Mouse (Mus musculus): ENCODE results near the gene Gm10717.
"Not testable (repeated sequence)": the region's sequence is repeated elsewhere in the genome, so short reads cannot be mapped to it uniquely, and the experiment has no call there.

Gene Gm10717

DNA sequence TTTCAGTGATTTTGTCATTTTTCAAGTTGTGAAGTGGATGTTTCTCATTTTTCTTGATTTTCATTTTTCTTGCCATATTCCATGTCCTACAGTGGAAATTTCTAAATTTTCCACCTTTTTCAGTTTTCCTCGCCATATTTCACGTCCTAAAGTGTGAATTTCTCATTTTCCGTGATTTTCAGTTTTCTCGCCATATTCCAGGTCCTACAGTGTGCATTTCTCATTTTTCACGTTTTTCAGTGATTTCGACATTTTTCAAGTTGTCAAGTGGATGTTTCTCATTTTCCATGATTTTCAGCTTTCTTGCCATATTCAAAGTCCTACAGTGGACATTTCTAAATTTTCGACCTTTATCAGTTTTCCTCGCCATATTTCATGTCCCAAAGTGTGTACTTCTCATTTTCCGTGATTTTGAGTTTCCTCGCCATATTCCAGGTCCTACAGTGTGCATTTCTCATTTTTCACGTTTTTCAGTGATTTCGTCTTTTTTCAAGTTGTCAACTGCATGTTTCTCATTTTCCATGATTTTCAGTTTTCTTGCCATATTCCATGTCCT is at the start of gene Gm10717:
Gene Gm10717, plus strand, starts transcription at position 506 of the 556 bp plus-strand sequence.
- DNase-seq (ENCODE audit: low spot score in 2 of 2), result peak; percentile 62 to 74

DNA sequence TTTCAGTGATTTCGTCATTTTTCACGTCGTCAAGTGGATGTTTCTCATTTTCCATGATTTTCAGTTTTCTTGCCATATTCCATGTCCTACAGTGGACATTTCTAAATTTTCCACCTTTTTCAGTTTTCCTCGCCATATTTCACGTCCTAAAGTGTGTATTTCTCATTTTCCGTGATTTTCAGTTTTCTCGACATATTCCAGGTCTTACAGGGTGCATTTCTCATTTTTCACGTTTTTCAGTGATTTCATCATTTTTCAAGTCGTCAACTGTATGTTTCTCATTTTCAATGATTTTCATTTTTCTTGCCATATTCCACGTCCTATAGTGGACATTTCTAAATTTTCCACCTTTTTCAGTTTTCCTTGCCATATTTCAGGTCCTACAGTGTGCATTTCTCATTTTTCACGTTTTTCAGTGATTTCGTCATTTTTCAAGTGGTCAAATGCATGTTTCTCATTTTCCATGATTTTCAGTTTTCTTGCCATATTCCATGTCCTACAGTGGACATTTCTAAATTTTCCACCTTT is 24.7 kb upstream of the Gm10717 start, which contains the start of gene Gm10722:
Gene Gm10722, plus strand, starts transcription at position 478 of the 528 bp plus-strand sequence.
- peak in 1 of 2 experiments; percentile 6 for DNase-seq (ENCODE audit: low spot score in 2 of 2)

DNA sequence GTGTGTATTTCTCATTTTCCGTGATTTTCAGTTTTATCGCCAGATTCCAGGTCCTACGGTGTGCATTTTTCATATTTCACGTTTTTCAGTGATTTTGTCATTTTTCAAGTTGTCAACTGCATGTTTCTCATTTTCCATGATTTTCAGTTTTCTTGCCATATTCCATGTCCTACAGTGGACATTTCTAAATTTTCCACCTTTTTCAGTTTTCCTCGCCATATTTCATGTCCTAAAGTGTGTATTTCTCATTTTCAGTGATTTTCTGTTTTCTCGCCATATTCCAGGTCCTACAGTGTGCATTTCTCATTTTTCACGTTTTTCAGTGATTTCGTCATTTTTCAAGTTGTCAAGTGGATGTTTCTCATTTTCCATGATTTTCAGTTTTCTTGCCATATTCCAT is 24.2 kb upstream of the Gm10717 start:
- DNase-seq (ENCODE audit: low spot score in 2 of 2), result peak; percentile 33 to 44

DNA sequence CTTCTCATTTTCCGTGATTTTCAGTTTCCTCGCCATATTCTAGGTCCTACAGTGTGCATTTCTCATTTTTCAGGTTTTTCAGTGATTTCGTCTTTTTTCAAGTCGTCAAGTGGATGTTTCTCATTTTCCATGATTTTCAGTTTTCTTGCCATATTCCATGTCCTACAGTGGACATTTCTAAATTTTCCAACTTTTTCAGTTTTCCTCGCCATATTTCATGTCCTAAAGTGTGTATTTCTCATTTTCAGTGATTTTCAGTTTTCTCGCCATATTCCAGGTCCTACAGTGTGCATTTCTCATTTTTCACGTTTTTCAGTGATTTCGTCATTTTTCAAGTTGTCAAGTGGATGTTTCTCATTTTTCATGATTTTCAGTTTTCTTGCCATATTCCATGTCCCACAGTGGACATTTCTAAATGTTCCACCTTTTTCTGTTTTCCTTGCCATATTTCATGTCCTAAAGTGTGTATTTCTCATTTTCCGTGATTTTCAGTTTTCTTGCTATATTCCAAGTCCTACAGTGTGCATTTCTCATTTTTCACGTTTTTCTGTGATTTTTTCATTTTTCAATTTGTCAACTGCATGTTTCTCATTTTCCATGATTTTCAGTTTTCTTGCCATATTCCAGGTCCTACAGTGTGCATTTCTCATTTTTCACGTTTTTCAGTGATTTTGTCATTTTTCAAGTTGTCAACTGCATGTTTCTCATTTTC is 23.1 kb upstream of the Gm10717 start:
- peak; percentile 99 to 100 for DNase-seq (ENCODE audit: low spot score in 2 of 2)

DNA sequence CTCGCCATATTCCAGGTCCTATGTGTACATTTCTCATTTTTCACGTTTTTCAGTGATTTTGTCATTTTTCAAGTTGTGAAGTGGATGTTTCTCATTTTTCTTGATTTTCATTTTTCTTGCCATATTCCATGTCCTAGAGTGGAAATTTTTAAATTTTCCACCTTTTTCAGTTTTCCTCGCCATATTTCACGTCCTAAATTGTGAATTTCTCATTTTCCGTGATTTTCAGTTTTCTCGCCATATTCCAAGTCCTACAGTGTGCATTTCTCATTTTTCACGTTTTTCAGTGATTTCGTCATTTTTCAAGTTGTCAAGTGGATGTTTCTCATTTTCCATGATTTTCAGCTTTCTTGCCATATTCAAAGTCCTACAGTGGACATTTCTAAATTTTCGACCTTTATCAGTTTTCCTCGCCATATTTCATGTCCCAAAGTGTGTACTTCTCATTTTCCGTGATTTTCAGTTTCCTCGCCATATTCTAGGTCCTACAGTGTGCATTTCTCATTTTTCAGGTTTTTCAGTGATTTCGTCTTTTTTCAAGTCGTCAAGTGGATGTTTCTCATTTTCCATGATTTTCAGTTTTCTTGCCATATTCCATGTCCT is 22.3 kb upstream of the Gm10717 start, which contains the start of gene Gm11168:
Gene Gm11168, plus strand, starts transcription at position 553 of the 603 bp plus-strand sequence.
- peak in 1 of 2 experiments; percentile 55 for DNase-seq (ENCODE audit: low spot score in 2 of 2)

DNA sequence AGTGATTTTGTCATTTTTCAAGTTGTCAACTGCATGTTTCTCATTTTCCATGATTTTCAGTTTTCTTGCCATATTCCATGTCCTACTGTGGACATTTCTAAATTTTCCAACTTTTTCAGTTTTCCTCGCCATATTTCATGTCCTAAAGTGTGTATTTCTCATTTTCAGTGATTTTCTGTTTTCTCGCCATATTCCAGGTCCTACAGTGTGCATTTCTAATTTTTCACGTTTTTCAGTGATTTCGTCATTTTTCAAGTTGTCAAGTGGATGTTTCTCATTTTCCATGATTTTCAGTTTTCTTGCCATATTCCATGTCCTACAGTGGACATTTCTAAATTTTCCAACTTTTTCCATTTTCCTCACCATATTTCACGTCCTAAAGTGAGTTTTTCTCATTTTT is 19.0 kb upstream of the Gm10717 start:
- not testable (repeated sequence) for DNase-seq (ENCODE audit: low spot score in 2 of 2)

- DNase-seq (ENCODE audit: low spot score in 2 of 2), result peak; percentile 85 to 96
These were observed 18.6 kb upstream of the Gm10717 start for GRCm38 (mm10) chr9:3006636-3007035.

DNA sequence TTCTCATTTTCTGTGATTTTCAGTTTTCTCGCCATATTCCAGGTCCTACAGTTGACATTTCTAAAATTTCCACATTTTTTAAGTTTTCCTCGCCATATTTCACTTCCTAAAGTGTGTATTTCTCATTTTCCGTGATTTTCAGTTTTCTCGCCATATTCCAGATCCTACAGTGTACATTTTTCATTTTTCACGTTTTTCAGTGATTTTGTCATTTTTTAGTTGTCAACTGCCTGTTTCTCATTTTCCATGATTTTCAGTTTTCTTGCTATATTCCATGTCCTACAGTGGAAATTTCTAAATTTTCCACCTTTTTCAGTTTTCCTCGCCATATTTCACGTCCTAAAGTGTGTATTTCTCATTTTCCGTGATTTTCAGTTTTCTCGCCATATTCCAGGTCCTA is 17.9 kb upstream of the Gm10717 start:
- not testable (repeated sequence) for DNase-seq (ENCODE audit: low spot score in 2 of 2)

- DNase-seq (ENCODE audit: low spot score in 2 of 2), result not testable (repeated sequence)
These were observed 15.9 kb upstream of the Gm10717 start for GRCm38 (mm10) chr9:3009331-3009730.

DNA sequence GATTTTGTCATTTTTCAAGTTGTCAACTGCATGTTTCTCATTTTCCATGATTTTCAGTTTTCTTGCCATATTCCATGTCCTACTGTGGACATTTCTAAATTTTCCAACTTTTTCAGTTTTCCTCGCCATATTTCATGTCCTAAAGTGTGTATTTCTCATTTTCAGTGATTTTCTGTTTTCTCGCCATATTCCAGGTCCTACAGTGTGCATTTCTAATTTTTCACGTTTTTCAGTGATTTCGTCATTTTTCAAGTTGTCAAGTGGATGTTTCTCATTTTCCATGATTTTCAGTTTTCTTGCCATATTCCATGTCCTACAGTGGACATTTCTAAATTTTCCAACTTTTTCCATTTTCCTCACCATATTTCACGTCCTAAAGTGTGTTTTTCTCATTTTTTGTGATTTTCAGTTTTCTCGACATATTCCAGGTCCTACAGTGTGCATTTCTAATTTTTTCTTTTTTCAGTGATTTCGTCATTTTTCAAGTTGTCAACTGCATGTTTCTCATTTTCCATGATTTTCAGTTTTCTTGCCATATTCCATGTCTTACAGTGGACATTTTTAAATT is 13.1 kb upstream of the Gm10717 start:
- DNase-seq (ENCODE audit: low spot score in 2 of 2), result not testable (repeated sequence)

- not testable (repeated sequence) for DNase-seq (ENCODE audit: low spot score in 2 of 2)
These were observed 12.4 kb upstream of the Gm10717 start, which contains the start of gene Gm10721 for GRCm38 (mm10) chr9:3012733-3013279. Gene Gm10721, plus strand, starts transcription at chr9:3013140.

DNA sequence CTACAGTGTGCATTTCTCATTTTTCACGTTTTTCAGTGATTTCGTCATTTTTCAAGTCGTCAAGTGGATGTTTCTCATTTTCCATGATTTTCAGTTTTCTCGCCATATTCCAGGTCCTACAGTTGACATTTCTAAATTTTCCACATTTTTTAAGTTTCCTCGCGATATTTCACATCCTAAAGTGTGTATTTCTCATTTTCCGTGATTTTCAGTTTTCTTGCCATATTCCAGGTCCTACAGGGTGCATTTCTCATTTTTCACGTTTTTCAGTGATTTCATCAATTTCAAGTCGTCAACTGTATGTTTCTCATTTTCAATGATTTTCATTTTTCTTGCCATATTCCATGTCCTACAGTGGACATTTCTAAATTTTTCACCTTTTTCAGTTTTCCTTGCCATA is 9.9 kb upstream of the Gm10717 start, which contains the start of gene Gm10720:
Gene Gm10720, plus strand, starts transcription at position 301 of the 400 bp plus-strand sequence.
- DNase-seq (ENCODE audit: low spot score in 2 of 2), result not testable (repeated sequence)

DNA sequence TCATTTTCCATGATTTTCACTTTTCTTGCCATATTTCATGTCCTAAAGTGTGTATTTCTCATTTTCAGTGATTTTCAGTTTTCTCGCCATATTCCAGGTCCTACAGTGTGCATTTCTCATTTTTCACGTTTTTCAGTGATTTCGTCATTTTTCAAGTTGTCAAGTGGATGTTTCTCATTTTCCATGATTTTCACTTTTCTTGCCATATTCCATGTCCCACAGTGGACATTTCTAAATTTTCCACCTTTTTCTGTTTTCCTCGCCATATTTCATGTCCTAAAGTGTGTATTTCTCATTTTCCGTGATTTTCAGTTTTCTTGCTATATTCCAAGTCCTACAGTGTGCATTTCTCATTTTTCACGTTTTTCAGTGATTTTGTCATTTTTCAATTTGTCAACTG is 9.3 kb upstream of the Gm10717 start:
- DNase-seq (ENCODE audit: low spot score in 2 of 2), result peak in 1 of 2 experiments; percentile 33

DNA sequence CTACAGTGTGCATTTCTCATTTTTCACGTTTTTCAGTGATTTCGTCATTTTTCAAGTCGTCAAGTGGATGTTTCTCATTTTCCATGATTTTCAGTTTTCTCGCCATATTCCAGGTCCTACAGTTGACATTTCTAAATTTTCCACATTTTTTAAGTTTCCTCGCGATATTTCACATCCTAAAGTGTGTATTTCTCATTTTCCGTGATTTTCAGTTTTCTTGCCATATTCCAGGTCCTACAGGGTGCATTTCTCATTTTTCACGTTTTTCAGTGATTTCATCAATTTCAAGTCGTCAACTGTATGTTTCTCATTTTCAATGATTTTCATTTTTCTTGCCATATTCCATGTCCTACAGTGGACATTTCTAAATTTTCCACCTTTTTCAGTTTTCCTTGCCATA is 8.1 kb upstream of the Gm10717 start, which contains the start of gene Gm10719:
Gene Gm10719, plus strand, starts transcription at position 301 of the 400 bp plus-strand sequence.
- DNase-seq (ENCODE audit: low spot score in 2 of 2), result not testable (repeated sequence)

- DNase-seq (ENCODE audit: low spot score in 2 of 2), result peak in 1 of 2 experiments; percentile 19
These were observed 6.3 kb upstream of the Gm10717 start for GRCm38 (mm10) chr9:3018944-3019343.

DNA sequence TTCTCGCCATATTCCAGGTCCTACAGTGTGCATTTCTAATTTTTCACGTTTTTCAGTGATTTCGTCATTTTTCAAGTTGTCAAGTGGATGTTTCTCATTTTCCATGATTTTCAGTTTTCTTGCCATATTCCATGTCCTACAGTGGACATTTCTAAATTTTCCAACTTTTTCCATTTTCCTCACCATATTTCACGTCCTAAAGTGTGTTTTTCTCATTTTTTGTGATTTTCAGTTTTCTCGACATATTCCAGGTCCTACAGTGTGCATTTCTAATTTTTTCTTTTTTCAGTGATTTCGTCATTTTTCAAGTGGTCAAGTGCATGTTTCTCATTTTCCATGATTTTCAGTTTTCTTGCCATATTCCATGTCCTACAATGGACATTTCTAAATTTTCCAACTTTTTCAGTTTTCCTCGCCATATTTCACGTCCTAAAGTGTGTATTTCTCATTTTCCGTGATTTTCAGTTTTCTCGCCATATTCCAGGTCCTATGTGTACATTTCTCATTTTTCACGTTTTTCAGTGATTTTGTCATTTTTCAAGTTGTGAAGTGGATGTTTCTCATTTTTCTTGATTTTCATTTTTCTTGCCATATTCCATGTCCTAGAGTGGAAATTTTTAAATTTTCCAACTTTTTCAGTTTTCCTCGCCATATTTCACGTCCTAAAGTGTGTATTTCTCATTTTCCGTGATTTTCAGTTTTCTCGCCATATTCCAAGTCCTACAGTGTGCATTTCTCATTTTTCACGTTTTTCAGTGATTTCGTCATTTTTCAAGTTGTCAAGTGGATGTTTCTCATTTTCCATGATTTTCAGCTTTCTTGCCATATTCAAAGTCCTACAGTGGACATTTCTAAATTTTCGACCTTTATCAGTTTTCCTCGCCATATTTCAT is 5.1 kb upstream of the Gm10717 start:
- DNase-seq (ENCODE audit: low spot score in 2 of 2), result peak; percentile 73 to 95

GRCm38 (mm10) chr9:3022316-3023008 is 2.8 kb upstream of the Gm10717 start:
- DNase-seq (ENCODE audit: low spot score in 2 of 2), result peak; percentile 84 to 92

DNA sequence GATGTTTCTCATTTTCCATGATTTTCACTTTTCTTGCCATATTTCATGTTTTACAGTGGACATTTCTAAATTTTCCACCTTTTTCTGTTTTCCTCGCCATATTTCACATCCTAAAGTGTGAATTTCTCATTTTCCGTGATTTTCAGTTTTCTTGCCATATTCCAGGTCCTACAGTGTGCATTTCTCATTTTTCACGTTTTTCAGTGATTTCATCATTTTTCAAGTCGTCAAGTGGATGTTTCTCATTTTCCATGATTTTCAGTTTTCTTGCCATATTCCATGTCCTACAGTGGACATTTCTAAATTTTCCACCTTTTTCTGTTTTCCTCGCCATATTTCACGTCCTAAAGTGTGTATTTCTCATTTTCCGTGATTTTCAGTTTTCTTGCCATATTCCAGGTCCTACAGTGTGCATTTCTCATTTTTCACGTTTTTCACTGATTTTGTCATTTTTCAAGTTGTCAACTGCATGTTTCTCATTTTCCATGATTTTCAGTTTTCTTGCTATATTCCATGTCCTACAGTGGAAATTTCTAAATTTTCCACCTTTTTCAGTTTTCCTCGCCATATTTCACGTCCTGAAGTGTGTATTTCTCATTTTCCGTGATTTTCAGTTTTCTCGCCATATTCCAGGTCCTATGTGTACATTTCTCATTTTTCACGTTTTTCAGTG is 1.8 kb upstream of the Gm10717 start, which contains the start of gene Gm10718:
Gene Gm10718, plus strand, starts transcription at position 236 of the 673 bp plus-strand sequence.
- DNase-seq (ENCODE audit: low spot score in 2 of 2), result peak; percentile 12 to 38
